Mouse (Mus musculus) gastrocnemius, adult 2 months (tissue): ENCODE data around the gene Ambp. TPM values are rescaled to one million over a fixed set of nuclear protein-coding genes. Genes with fewer than 3 reads are reported as not detected.
A peak's percentile ranks its signal among the peaks of the same experiment; 100 is the strongest.

Experiments used
- DNase-seq: peaks from one replicate; pipeline ENCODE4 v3.0.0; 2022
- H3K27ac ChIP-seq: fragments of 200-600 bp; 2 replicates; pipeline ENCODE4 v1.8.1; 2022; ENCODE audit warnings: mild to moderate bottlenecking
- H3K4me3 ChIP-seq: fragments of 200-600 bp; 2 replicates; pipeline ENCODE4 v1.8.1; 2022; ENCODE audit warnings: mild to moderate bottlenecking, moderate library complexity
- CTCF ChIP-seq: fragments of 200-600 bp; IDR thresholded peaks from 2 replicates; pipeline ENCODE4 v1.8.1; 2022; ENCODE audit warnings: antibody characterized with exemption, mild to moderate bottlenecking, moderate library complexity
- intact Hi-C: fragments of 180-260 bp; cut with DNase I; formaldehyde crosslinking; loops from one replicate; pipeline ENCODE4 v1.15.1; 2025
- long read RNA-seq, 2 experiments: library from polyadenylated mRNA; stranded (forward); transcript quantifications; one replicate each; pipeline ENCODE4 v2.0.0; 2021
- total RNA-seq, 2 experiments: library from RNA; stranded (reverse); gene quantifications; 2 replicates each; pipeline ENCODE4 v1.2.3; 2021

The Ambp gene
- total RNA-seq, result not detected
- long read RNA-seq, experiment 1, result 0 reads
- long read RNA-seq, experiment 2, result 0 reads

DNA sequence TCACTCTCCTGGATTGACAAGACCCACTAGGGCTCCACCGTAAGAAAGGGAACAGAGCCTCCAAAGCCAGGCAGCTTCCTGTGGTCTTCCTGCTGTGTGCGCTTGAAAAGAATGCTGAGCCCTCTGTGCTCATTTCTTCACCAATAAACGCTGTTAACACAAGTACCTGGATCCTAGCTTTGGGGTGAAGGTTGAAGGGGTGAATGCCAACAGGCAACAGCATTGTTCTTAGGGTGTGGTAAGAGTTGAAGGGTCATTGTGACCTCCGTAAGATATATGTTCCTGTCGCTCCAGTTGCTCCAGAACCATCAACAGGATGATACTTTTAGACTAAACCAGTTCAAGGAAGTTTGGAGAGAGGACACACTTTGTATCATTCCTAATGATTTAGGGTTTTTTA is at the start of gene Ambp:
Ambp (minus strand) TSS at position 101 of the 400 bp plus-strand sequence.
- DNase-seq, result no peak
- intact Hi-C loops, result no loop called here
- no peak for TF ChIP-seq CTCF
- H3K4me3 ChIP-seq, result no peak within 1 kb of the TSS
- H3K27ac ChIP-seq, result no peak within 1 kb of the TSS

DNA sequence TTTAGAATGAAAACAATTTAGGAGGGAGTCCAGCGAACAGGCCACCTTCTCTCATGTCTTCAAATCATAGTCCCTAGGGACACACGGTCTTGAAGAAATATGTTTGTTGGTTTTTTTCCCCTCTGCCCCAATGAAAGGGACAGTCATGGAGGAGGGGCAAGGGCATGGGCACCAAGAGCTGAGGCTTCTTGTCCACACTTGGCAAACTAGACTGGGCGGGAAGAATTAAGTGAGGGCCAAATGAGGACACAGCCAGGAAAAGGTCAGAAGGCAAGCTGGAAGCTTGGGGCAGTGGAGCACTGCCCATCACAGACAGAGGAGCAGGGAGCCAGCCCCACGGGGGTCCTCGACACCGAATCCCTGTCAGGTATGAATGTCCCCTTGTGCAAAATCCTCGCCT is 49.3 kb upstream of the Ambp start:
- Histone ChIP-seq H3K27ac (no peak overlapping the region), H3K4me3 (no peak overlapping the region)
- TF ChIP-seq CTCF, result no peak
- intact Hi-C loops, result no loop called here
- no peak for DNase-seq

GRCm38 (mm10) chr4:63199366-63199765 is 44.8 kb upstream of the Ambp start:
- intact Hi-C loops, result no loop called here

DNA sequence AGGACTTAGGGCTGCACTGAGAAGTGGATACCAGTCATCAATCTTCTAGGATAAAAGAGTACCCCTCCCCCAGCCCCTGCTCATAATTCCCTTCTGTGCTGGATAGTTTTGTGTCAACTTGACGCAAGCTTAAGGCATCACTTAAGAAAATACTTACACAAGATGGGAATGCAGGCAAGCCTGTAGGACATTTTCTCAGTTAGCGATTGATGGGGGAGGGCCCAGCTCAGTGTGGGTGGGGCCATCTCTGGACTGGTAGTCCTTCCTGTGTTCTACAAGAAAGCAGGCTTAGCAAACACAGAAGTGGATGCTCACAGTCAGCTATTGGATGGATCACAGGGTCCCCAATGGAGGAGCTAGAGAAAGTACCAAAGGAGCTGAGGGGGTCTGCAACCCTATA is 39.8 kb upstream of the Ambp start:
- no peak overlapping the region for H3K4me3 ChIP-seq
- DNase-seq, result no peak
- H3K27ac ChIP-seq, result no peak overlapping the region
- intact Hi-C loops, result no loop called here
- TF ChIP-seq CTCF, result no peak

More at GRCm38 (mm10) chr4:63199366-63199765, 44.8 kb upstream of the Ambp start:
- H3K4me3 ChIP-seq, result no peak overlapping the region
- no peak for TF ChIP-seq CTCF
- DNase-seq, result peak; percentile 45
- no peak overlapping the region for H3K27ac ChIP-seq

GRCm38 (mm10) chr4:63191641-63192040 is 37.0 kb upstream of the Ambp start:
- no peak for TF ChIP-seq CTCF
- no peak for DNase-seq
- intact Hi-C loops, result no loop called here
- Histone ChIP-seq H3K4me3 (no peak overlapping the region), H3K27ac (no peak overlapping the region)

DNA sequence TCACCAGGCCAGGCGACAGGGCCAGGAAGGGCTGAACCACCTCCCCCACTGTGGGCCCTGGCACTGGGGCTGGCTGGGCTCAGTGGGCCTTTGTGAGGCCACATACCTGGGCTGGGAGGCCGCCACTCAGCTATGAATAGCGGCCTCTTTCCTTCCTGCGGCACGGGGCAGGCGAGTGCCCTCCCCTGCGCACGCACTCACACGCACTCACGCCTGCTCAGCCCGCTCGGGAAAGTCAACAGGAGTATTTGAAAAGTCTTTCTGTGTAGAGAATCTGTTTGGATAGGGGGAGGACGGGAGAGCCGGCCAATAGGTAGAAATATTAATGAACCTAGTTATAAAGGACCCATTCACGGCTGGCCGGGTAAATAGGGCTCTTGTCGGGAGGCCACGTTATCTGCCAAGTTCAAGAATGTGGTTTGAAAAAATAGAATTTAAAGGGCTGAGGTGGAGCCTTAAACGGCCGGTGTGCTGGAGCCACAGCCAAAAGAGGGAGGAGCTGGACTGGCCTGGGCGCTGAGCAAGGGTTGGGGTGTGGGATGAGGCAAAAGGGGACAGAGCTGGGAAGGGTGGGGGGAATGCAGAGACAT is 31.8 kb upstream of the Ambp start:
- no peak for DNase-seq
- no peak overlapping the region for H3K27ac ChIP-seq

GRCm38 (mm10) chr4:63181556-63181955 is 27.0 kb upstream of the Ambp start:
- no peak overlapping the region for H3K27ac ChIP-seq
- TF ChIP-seq CTCF, result peak; percentile 74
- intact Hi-C loops, result no loop called here
- no peak overlapping the region for H3K4me3 ChIP-seq
- peak; percentile 57 for DNase-seq

More for the DNA sequence above, 31.8 kb upstream of the Ambp start:
- no peak overlapping the region for H3K4me3 ChIP-seq
- intact Hi-C loops, result no loop called here
- no peak for TF ChIP-seq CTCF

GRCm38 (mm10) chr4:63171969-63172685 is 17.5 kb upstream of the Ambp start, which contains the start of gene Kif12:
Gene Kif12, minus strand, starts transcription at chr4:63172131.
- Histone ChIP-seq H3K27ac (no peak within 1 kb of the TSS), H3K4me3 (no peak within 1 kb of the TSS)
- no peak for TF ChIP-seq CTCF
- no peak for DNase-seq
- intact Hi-C loops, result no loop called here

DNA sequence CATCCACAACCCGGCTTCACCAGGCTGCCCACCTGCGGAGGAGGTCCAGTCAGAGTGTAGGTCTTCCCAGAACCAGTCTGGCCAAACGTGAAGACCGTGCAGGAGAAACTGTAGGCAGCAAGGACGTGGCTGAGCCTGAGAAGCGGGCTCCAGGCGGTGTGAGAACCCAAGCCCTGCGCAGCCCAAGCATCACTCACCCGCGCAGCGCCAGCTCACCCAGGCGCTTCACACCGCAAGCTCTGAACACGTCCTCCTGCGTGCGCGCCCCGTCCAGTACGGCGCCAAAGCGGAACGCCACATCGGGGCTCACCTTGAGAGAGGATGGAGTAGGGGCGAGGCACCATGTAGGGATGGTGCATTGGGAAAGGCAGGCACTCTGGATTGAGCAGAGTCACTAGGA is 16.5 kb upstream of the Ambp start:
- Histone ChIP-seq H3K27ac (no peak overlapping the region), H3K4me3 (no peak overlapping the region)
- no peak for DNase-seq
- intact Hi-C loops, result no loop called here
- no peak for TF ChIP-seq CTCF

DNA sequence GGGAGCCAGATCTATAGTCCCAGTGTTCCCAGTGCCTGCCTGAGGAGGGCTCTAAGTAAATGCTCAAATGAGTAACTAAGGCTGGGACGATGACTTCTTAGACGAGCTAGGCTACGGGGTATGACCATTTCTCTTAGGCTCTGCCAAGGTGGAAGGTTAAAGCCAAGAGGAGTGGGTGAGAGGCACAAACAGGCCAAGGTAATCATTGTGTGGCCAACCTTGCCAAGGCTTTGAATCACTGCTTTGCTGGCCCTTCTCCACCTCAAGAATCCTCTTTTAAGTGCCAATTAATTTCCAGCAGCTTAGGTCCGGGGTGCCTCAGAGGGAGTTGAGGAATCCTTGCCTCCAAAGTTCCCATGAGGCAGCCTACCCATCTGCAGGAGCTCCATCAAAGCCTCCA is 15.5 kb upstream of the Ambp start:
- TF ChIP-seq CTCF, result no peak
- no peak overlapping the region for H3K4me3 ChIP-seq
- intact Hi-C loops, result no loop called here
- DNase-seq, result no peak
- no peak overlapping the region for H3K27ac ChIP-seq

DNA sequence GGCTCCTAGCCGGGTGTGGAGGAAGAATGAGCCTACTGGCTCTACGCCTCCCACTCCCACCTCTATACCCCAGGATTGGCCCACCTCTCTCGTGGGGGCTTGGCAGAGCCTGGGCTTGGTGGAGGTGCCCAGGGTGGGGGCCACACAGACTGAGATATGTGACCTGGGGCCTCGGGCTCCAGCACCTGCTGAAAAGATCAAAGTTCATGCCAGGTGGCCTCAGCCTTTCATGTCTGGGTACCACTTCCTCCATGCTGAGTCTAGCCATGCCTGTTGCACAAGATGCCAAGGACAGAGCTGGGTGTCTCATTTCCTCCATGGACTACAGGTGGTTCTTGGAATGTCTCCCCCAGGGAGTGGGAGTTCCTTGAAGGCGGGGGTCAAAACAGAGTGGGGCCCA is 11.7 kb upstream of the Ambp start:
- DNase-seq, result no peak
- no peak overlapping the region for H3K4me3 ChIP-seq
- no peak overlapping the region for H3K27ac ChIP-seq
- intact Hi-C loops, result no loop called here
- no peak for TF ChIP-seq CTCF

GRCm38 (mm10) chr4:63165636-63166035 is 11.0 kb upstream of the Ambp start:
- intact Hi-C loops, result no loop called here
- no peak for TF ChIP-seq CTCF
- DNase-seq, result no peak
- Histone ChIP-seq H3K4me3 (no peak overlapping the region), H3K27ac (no peak overlapping the region)

GRCm38 (mm10) chr4:63158961-63159592 is 4.5 kb upstream of the Ambp start:
- DNase-seq, result peak; percentile 87
- peak; percentile 90 for TF ChIP-seq CTCF
- no peak overlapping the region for H3K27ac ChIP-seq
- intact Hi-C loops, result loop anchor here (1.0 to 2.0 kb wide), 2 partner anchors 56 to 160 kb away; partner anchors contain the start of gene Col27a1
- H3K4me3 ChIP-seq, result no peak overlapping the region
